Mouse (Mus musculus) hindbrain, embryonic 10.5 days (tissue): ENCODE results near the gene Dph3. TPM values are rescaled to one million over a fixed set of nuclear protein-coding genes. Genes with fewer than 3 reads are reported as not detected.
"Not testable (repeated sequence)": the region's sequence is repeated elsewhere in the genome, so short reads cannot be mapped to it uniquely, and the experiment has no call there.

ENCODE experiments used
- DNase-seq: peaks from one replicate; pipeline ENCODE4 v3.0.0-alpha.2; 2017; ENCODE audit warnings: low spot score
- H3K27ac ChIP-seq: fragments of 300-500 bp; sonication (generic); 2 replicates; pipeline ENCODE4 v1.5.1; 2016; ENCODE audit warnings: mild to moderate bottlenecking, moderate library complexity
- H3K27me3 ChIP-seq: fragments of 300-500 bp; sonication (generic); 2 replicates; pipeline ENCODE4 v1.6.1; 2016; ENCODE audit warnings: mild to moderate bottlenecking; ENCODE audit not compliant: poor library complexity, insufficient read depth, severe bottlenecking
- H3K36me3 ChIP-seq: fragments of 300-500 bp; sonication (generic); 2 replicates; pipeline ENCODE4 v1.6.1; 2016; ENCODE audit warnings: mild to moderate bottlenecking, moderate library complexity
- H3K4me1 ChIP-seq: fragments of 300-500 bp; sonication (generic); replicated peaks from 2 replicates; pipeline ENCODE4 v1.6.1; 2016; ENCODE audit warnings: mild to moderate bottlenecking
- H3K4me3 ChIP-seq: fragments of 300-500 bp; sonication (generic); 2 replicates; pipeline ENCODE4 v1.5.1; 2016; ENCODE audit warnings: mild to moderate bottlenecking, moderate library complexity
- H3K9me3 ChIP-seq: fragments of 300-500 bp; sonication (generic); 2 replicates; pipeline ENCODE4 v1.6.1; 2016; ENCODE audit warnings: mild to moderate bottlenecking, moderate library complexity
- WGBS: fragments of 180-500 bp; shearing (Covaris S2); methylation state at CpG from one replicate; pipeline ENCODE4 v1.1.7; 2016; 5-methylcytosine and 5-hydroxymethylcytosine counted together
- polyA plus RNA-seq: library from polyadenylated mRNA; unstranded; fragments of >200 nt; fragmentation: Nextera tagmentation; extraction: Ambion mirVana; gene quantifications from 2 replicates; pipeline ENCODE4 v1.2.1, GENCODE M21; 2016

The Dph3 gene
- polyA plus RNA-seq, result 89.7 and 93.6 TPM in 2 replicates

GRCm38 (mm10) chr14:32085486-32086201 is at the start of gene Dph3:
Dph3 (minus strand) TSS chr14:32085729.
- Histone ChIP-seq H3K36me3 (peaks cover 26% of the 10 kb centered on the region), H3K27ac (peak within 1 kb of the TSS; percentile 91), H3K9me3 (no peaks in the 10 kb centered on the region), H3K27me3 (no peaks in the 10 kb centered on the region), H3K4me1 (peaks cover 23% of the 10 kb centered on the region), H3K4me3 (peak within 1 kb of the TSS; percentile 71)
- DNase-seq, result peak; percentile 99
- WGBS, result under 1% methylated on average over 43 of the region's 43 CpGs

GRCm38 (mm10) chr14:32134293-32134692 is 48.8 kb upstream of the Dph3 start:
- Histone ChIP-seq H3K27ac (no peak overlapping the region), H3K4me3 (no peak overlapping the region), H3K36me3 (no peaks in the 10 kb centered on the region), H3K27me3 (no peaks in the 10 kb centered on the region), H3K4me1 (no peaks in the 10 kb centered on the region), H3K9me3 (no peaks in the 10 kb centered on the region)
- WGBS, result 92% methylated on average over 2 of the region's 2 CpGs
- DNase-seq, result no peak

- DNase-seq, result no peak
- Histone ChIP-seq H3K4me3 (no peak overlapping the region), H3K4me1 (no peaks in the 10 kb centered on the region), H3K9me3 (no peaks in the 10 kb centered on the region), H3K27me3 (no peaks in the 10 kb centered on the region), H3K36me3 (no peaks in the 10 kb centered on the region), H3K27ac (no peak overlapping the region)
- 91% methylated on average over 4 of the region's 4 CpGs for WGBS
Observed at GRCm38 (mm10) chr14:32131836-32132235, 46.3 kb upstream of the Dph3 start.

- Histone ChIP-seq H3K9me3 (no peaks in the 10 kb centered on the region), H3K27me3 (no peaks in the 10 kb centered on the region), H3K27ac (no peak overlapping the region), H3K4me3 (no peak overlapping the region), H3K4me1 (no peaks in the 10 kb centered on the region), H3K36me3 (no peaks in the 10 kb centered on the region)
- no peak for DNase-seq
- WGBS, result 85% methylated on average over 5 of the region's 5 CpGs
Observed at GRCm38 (mm10) chr14:32128409-32128808, 42.9 kb upstream of the Dph3 start.

GRCm38 (mm10) chr14:32125256-32125655 is 39.7 kb upstream of the Dph3 start:
- not testable (repeated sequence) for H3K36me3 ChIP-seq, H3K4me1 ChIP-seq, H3K27me3 ChIP-seq, H3K9me3 ChIP-seq, H3K4me3 ChIP-seq, DNase-seq, H3K27ac ChIP-seq
- 81% methylated on average over 5 of the region's 5 CpGs for WGBS

- no peak overlapping the region for H3K27ac ChIP-seq
- no peaks in the 10 kb centered on the region for H3K27me3 ChIP-seq
- H3K4me3 ChIP-seq, result no peak overlapping the region
- H3K36me3 ChIP-seq, result no peaks in the 10 kb centered on the region
- no peaks in the 10 kb centered on the region for H3K4me1 ChIP-seq
- no peak for DNase-seq
- no peaks in the 10 kb centered on the region for H3K9me3 ChIP-seq
- WGBS, result 63% methylated on average over 3 of the region's 3 CpGs
Observed at GRCm38 (mm10) chr14:32124261-32124660, 38.7 kb upstream of the Dph3 start.

- Histone ChIP-seq H3K27me3 (no peaks in the 10 kb centered on the region), H3K36me3 (no peaks in the 10 kb centered on the region), H3K4me1 (no peaks in the 10 kb centered on the region), H3K9me3 (no peaks in the 10 kb centered on the region), H3K27ac (no peak overlapping the region), H3K4me3 (no peak overlapping the region)
- WGBS, result 59% methylated on average over 2 of the region's 2 CpGs
- DNase-seq, result peak; percentile 18
Observed at GRCm38 (mm10) chr14:32121920-32122315, 36.4 kb upstream of the Dph3 start.

GRCm38 (mm10) chr14:32120940-32121919 is 35.7 kb upstream of the Dph3 start:
- Histone ChIP-seq H3K9me3 (no peaks in the 10 kb centered on the region), H3K27me3 (no peaks in the 10 kb centered on the region), H3K4me1 (no peaks in the 10 kb centered on the region), H3K4me3 (no peak overlapping the region), H3K27ac (no peak overlapping the region), H3K36me3 (no peaks in the 10 kb centered on the region)
- DNase-seq, result no peak
- WGBS, result 75% methylated on average over 11 of the region's 11 CpGs

- DNase-seq, H3K36me3 ChIP-seq, H3K4me3 ChIP-seq, H3K9me3 ChIP-seq, H3K27ac ChIP-seq, H3K27me3 ChIP-seq, H3K4me1 ChIP-seq: not testable (repeated sequence)
- WGBS, result 94% methylated on average over 10 of the region's 10 CpGs
Observed at GRCm38 (mm10) chr14:32112124-32112523, 26.6 kb upstream of the Dph3 start.

- WGBS, result 86% methylated on average over 4 of the region's 4 CpGs
- Histone ChIP-seq H3K4me3 (no peak overlapping the region), H3K27me3 (no peaks in the 10 kb centered on the region), H3K9me3 (no peaks in the 10 kb centered on the region), H3K4me1 (no peaks in the 10 kb centered on the region), H3K27ac (no peak overlapping the region), H3K36me3 (peaks cover 20% of the 10 kb centered on the region)
- DNase-seq, result no peak
Observed at GRCm38 (mm10) chr14:32106911-32107310, 21.4 kb upstream of the Dph3 start.

- no peak for DNase-seq
- no peak overlapping the region for H3K4me3 ChIP-seq
- H3K27ac ChIP-seq, result no peak overlapping the region
- no peaks in the 10 kb centered on the region for H3K27me3 ChIP-seq
- H3K36me3 ChIP-seq, result peaks cover 29% of the 10 kb centered on the region
- 66% methylated on average over 7 of the region's 7 CpGs for WGBS
- H3K9me3 ChIP-seq, result no peaks in the 10 kb centered on the region
- no peaks in the 10 kb centered on the region for H3K4me1 ChIP-seq
Observed at GRCm38 (mm10) chr14:32105663-32106062, 20.1 kb upstream of the Dph3 start.

GRCm38 (mm10) chr14:32103556-32103955 is 18.0 kb upstream of the Dph3 start:
- H3K27me3 ChIP-seq, result no peaks in the 10 kb centered on the region
- 90% methylated on average over 4 of the region's 4 CpGs for WGBS
- H3K4me1 ChIP-seq, result no peaks in the 10 kb centered on the region
- H3K36me3 ChIP-seq, result peaks cover 50% of the 10 kb centered on the region
- H3K27ac ChIP-seq, result no peak overlapping the region
- no peak overlapping the region for H3K4me3 ChIP-seq
- DNase-seq, result no peak
- no peaks in the 10 kb centered on the region for H3K9me3 ChIP-seq

- 89% methylated on average over 3 of the region's 3 CpGs for WGBS
- Histone ChIP-seq H3K9me3 (no peaks in the 10 kb centered on the region), H3K4me1 (no peaks in the 10 kb centered on the region), H3K4me3 (no peak overlapping the region), H3K36me3 (peaks cover 91% of the 10 kb centered on the region), H3K27me3 (no peaks in the 10 kb centered on the region), H3K27ac (no peak overlapping the region)
- DNase-seq, result no peak
Observed at GRCm38 (mm10) chr14:32098951-32099350, 13.4 kb upstream of the Dph3 start.
